Mouse (Mus musculus): ENCODE measurements around the gene Wasl.

GRCm38 (mm10) chr6:24696117-24696516 lies 31.3 kb upstream of the Wasl start:
- no peak for TF ChIP-seq CHD2 (IDR thresholded peaks at IDR 0.05; ENCODE audit: low read depth, low read length)
- TF ChIP-seq ZC3H11A (IDR thresholded peaks at IDR 0.05; ENCODE audit: borderline replicate concordance, low read depth, low read length): no peak

All from ES-E14 (cell line).